Mouse (Mus musculus) neural tube, embryonic 12.5 days (tissue): ENCODE data around the gene Slc19a2. TPM values are rescaled to one million over a fixed set of nuclear protein-coding genes. Genes with fewer than 3 reads are reported as not detected.

Source experiments
- ATAC-seq: fragments of 200-750 bp; cut with Nextera tagmentation; 2 replicates; pipeline ENCODE4 v1.8.0; 2017; ENCODE audit warnings: low read depth, mild to moderate bottlenecking, moderate TSS enrichment, moderate library complexity; ENCODE audit not compliant: low FRiP score
- H3K27ac ChIP-seq: fragments of 300-500 bp; sonication (generic); 2 replicates; pipeline ENCODE4 v1.5.1; 2016
- H3K27me3 ChIP-seq: fragments of 300-500 bp; sonication (generic); replicated peaks from 2 replicates; pipeline ENCODE4 v1.6.1; 2016; ENCODE audit warnings: mild to moderate bottlenecking
- H3K36me3 ChIP-seq: fragments of 300-500 bp; sonication (generic); 2 replicates; pipeline ENCODE4 v1.6.1; 2016; ENCODE audit warnings: mild to moderate bottlenecking
- H3K4me1 ChIP-seq: fragments of 300-500 bp; sonication (generic); 2 replicates; pipeline ENCODE4 v1.6.1; 2016
- H3K4me2 ChIP-seq: fragments of 300-500 bp; sonication (generic); replicated peaks from 2 replicates; pipeline ENCODE4 v1.6.1; 2016; ENCODE audit warnings: mild to moderate bottlenecking
- H3K4me3 ChIP-seq: fragments of 300-500 bp; sonication (generic); 2 replicates; pipeline ENCODE4 v1.5.1; 2016
- H3K9ac ChIP-seq: fragments of 300-500 bp; sonication (generic); 2 replicates; pipeline ENCODE4 v1.6.1; 2016; ENCODE audit warnings: mild to moderate bottlenecking
- H3K9me3 ChIP-seq: fragments of 300-500 bp; sonication (generic); 2 replicates; pipeline ENCODE4 v1.6.1; 2016; ENCODE audit warnings: mild to moderate bottlenecking
- WGBS: fragments of 180-500 bp; shearing (Covaris S2); methylation state at CpG from one replicate; pipeline ENCODE4 v1.1.7; 2016; 5-methylcytosine and 5-hydroxymethylcytosine counted together
- polyA plus RNA-seq: library from polyadenylated mRNA; unstranded; fragments of >200 nt; fragmentation: Nextera tagmentation; extraction: Ambion mirVana; gene quantifications from 2 replicates; pipeline ENCODE4 v1.2.1, GENCODE M21; 2016

Slc19a2 gene
- polyA plus RNA-seq, 1 experiment from 2014 or later: 8.8 TPM

GRCm38 (mm10) chr1:164260171-164261028, 11.6 kb downstream of the Slc19a2 start:
- Histone ChIP-seq H3K4me2 (no peak overlapping the region), H3K27me3 (no peaks in the 10 kb centered on the region), H3K4me1 (no peaks in the 10 kb centered on the region), H3K4me3 (no peak overlapping the region), H3K9me3 (no peaks in the 10 kb centered on the region), H3K36me3 (peaks cover 20% of the 10 kb centered on the region), H3K27ac (no peak overlapping the region), H3K9ac (no peak overlapping the region)
- WGBS: 84% methylated on average over 16 of the region's 16 CpGs
- ATAC-seq: no peak

- Histone ChIP-seq H3K36me3 (peaks cover 20% of the 10 kb centered on the region), H3K4me1 (no peaks in the 10 kb centered on the region), H3K4me2 (no peak overlapping the region), H3K27me3 (no peaks in the 10 kb centered on the region), H3K27ac (no peak overlapping the region), H3K9me3 (no peaks in the 10 kb centered on the region), H3K4me3 (no peak overlapping the region), H3K9ac (no peak overlapping the region)
- ATAC-seq: no peak
- 95% methylated on average over 7 of the region's 7 CpGs for WGBS
Measured at GRCm38 (mm10) chr1:164261553-164261952, 12.7 kb downstream of the Slc19a2 start.

GRCm38 (mm10) chr1:164270941-164271340, 22.1 kb downstream of the Slc19a2 start:
- Histone ChIP-seq H3K27ac (no peak overlapping the region), H3K9ac (no peak overlapping the region), H3K36me3 (no peaks in the 10 kb centered on the region), H3K4me2 (no peak overlapping the region), H3K9me3 (no peaks in the 10 kb centered on the region), H3K4me1 (no peaks in the 10 kb centered on the region), H3K27me3 (no peaks in the 10 kb centered on the region), H3K4me3 (no peak overlapping the region)
- 94% methylated on average over 7 of the region's 7 CpGs for whole genome bisulfite sequencing
- ATAC-seq: no peak

GRCm38 (mm10) chr1:164273659-164274058, 24.8 kb downstream of the Slc19a2 start:
- H3K4me2 ChIP-seq: no peak overlapping the region
- H3K9me3 ChIP-seq: no peaks in the 10 kb centered on the region
- no peaks in the 10 kb centered on the region for H3K4me1 ChIP-seq
- H3K27ac ChIP-seq: no peak overlapping the region
- WGBS: 79% methylated on average over 6 of the region's 6 CpGs
- ATAC-seq: no peak
- H3K4me3 ChIP-seq: no peak overlapping the region
- H3K36me3 ChIP-seq: no peaks in the 10 kb centered on the region
- no peaks in the 10 kb centered on the region for H3K27me3 ChIP-seq
- no peak overlapping the region for H3K9ac ChIP-seq

- Histone ChIP-seq H3K4me2 (peak within 1 kb of the TSS; percentile 66), H3K36me3 (no peaks in the 10 kb centered on the region), H3K27ac (no peak within 1 kb of the TSS), H3K9me3 (no peaks in the 10 kb centered on the region), H3K9ac (peak within 1 kb of the TSS; percentile 52), H3K4me3 (peak within 1 kb of the TSS; percentile 52), H3K27me3 (no peaks in the 10 kb centered on the region), H3K4me1 (no peaks in the 10 kb centered on the region)
- peak; percentile 100 for ATAC-seq
- WGBS: under 1% methylated on average over 31 of the region's 31 CpGs
Measured at GRCm38 (mm10) chr1:164275455-164275954, 26.7 kb downstream of the Slc19a2 start, which contains the start of gene Ccdc181. Gene Ccdc181 (plus strand): TSS chr1:164275585.

GRCm38 (mm10) chr1:164276552-164276951, 27.7 kb downstream of the Slc19a2 start:
- Histone ChIP-seq H3K4me3 (no peak overlapping the region), H3K27ac (no peak overlapping the region), H3K27me3 (no peaks in the 10 kb centered on the region), H3K4me2 (no peak overlapping the region), H3K9ac (no peak overlapping the region), H3K36me3 (no peaks in the 10 kb centered on the region), H3K4me1 (no peaks in the 10 kb centered on the region), H3K9me3 (no peaks in the 10 kb centered on the region)
- 95% methylated on average over 3 of the region's 3 CpGs for WGBS
- no peak for ATAC-seq

GRCm38 (mm10) chr1:164279332-164279731, 30.5 kb downstream of the Slc19a2 start:
- H3K4me3 ChIP-seq: no peak overlapping the region
- no peak for ATAC-seq
- 69% methylated on average over 4 of the region's 4 CpGs for WGBS
- H3K9ac ChIP-seq: no peak overlapping the region
- H3K27me3 ChIP-seq: no peaks in the 10 kb centered on the region
- no peak overlapping the region for H3K27ac ChIP-seq
- no peaks in the 10 kb centered on the region for H3K9me3 ChIP-seq
- no peak overlapping the region for H3K4me2 ChIP-seq
- H3K4me1 ChIP-seq: no peaks in the 10 kb centered on the region
- H3K36me3 ChIP-seq: no peaks in the 10 kb centered on the region; the same call in 1 of the 2 replicates

GRCm38 (mm10) chr1:164284007-164284406, 35.2 kb downstream of the Slc19a2 start:
- Histone ChIP-seq H3K9me3 (no peaks in the 10 kb centered on the region), H3K36me3 (no peaks in the 10 kb centered on the region; the same call in 1 of the 2 replicates), H3K4me3 (no peak overlapping the region), H3K4me2 (no peak overlapping the region), H3K9ac (no peak overlapping the region), H3K4me1 (no peaks in the 10 kb centered on the region), H3K27me3 (no peaks in the 10 kb centered on the region), H3K27ac (no peak overlapping the region)
- ATAC-seq: no peak
- 89% methylated on average over 3 of the region's 3 CpGs for WGBS

- Histone ChIP-seq H3K36me3 (peaks cover 19% of the 10 kb centered on the region), H3K4me1 (no peaks in the 10 kb centered on the region), H3K27ac (no peak overlapping the region), H3K9ac (no peak overlapping the region), H3K4me3 (no peak overlapping the region), H3K9me3 (no peaks in the 10 kb centered on the region), H3K4me2 (no peak overlapping the region), H3K27me3 (no peaks in the 10 kb centered on the region)
- 64% methylated on average over 15 of the region's 15 CpGs for WGBS
- ATAC-seq: no peak
Measured at GRCm38 (mm10) chr1:164287406-164287805, 38.6 kb downstream of the Slc19a2 start.

GRCm38 (mm10) chr1:164292040-164292439, 43.2 kb downstream of the Slc19a2 start:
- no peak overlapping the region for H3K4me2 ChIP-seq
- no peak for ATAC-seq
- no peaks in the 10 kb centered on the region for H3K27me3 ChIP-seq
- no peak overlapping the region for H3K9ac ChIP-seq
- H3K9me3 ChIP-seq: no peaks in the 10 kb centered on the region
- no peak overlapping the region for H3K27ac ChIP-seq
- no peaks in the 10 kb centered on the region for H3K4me1 ChIP-seq
- whole genome bisulfite sequencing: 96% methylated on average over 5 of the region's 5 CpGs
- no peak overlapping the region for H3K4me3 ChIP-seq
- H3K36me3 ChIP-seq: peaks cover 47% of the 10 kb centered on the region

GRCm38 (mm10) chr1:164294071-164294470, 45.2 kb downstream of the Slc19a2 start:
- H3K36me3 ChIP-seq: peaks cover 63% of the 10 kb centered on the region
- no peak for ATAC-seq
- H3K4me1 ChIP-seq: no peaks in the 10 kb centered on the region
- no peaks in the 10 kb centered on the region for H3K9me3 ChIP-seq
- no peaks in the 10 kb centered on the region for H3K27me3 ChIP-seq
- H3K4me2 ChIP-seq: no peak overlapping the region
- 96% methylated on average over 6 of the region's 6 CpGs for WGBS
- H3K9ac ChIP-seq: no peak overlapping the region
- H3K27ac ChIP-seq: no peak overlapping the region
- H3K4me3 ChIP-seq: no peak overlapping the region

GRCm38 (mm10) chr1:164296473-164296872, 47.6 kb downstream of the Slc19a2 start:
- H3K4me2 ChIP-seq: no peak overlapping the region
- 98% methylated on average over 4 of the region's 5 CpGs for WGBS
- H3K9me3 ChIP-seq: no peaks in the 10 kb centered on the region
- no peak overlapping the region for H3K4me3 ChIP-seq
- no peaks in the 10 kb centered on the region for H3K27me3 ChIP-seq
- peaks cover 69% of the 10 kb centered on the region for H3K36me3 ChIP-seq
- no peaks in the 10 kb centered on the region for H3K4me1 ChIP-seq
- H3K9ac ChIP-seq: no peak overlapping the region
- ATAC-seq: no peak
- no peak overlapping the region for H3K27ac ChIP-seq
